Mouse (Mus musculus) cerebellum, adult 2 months (tissue): ENCODE data around the gene Spag7.

ENCODE experiments used
- CTCF ChIP-seq: fragments of 200-500 bp; IDR thresholded peaks from 2 replicates; pipeline ENCODE4 v1.5.1; 2011; ENCODE audit warnings: low read depth, mild to moderate bottlenecking, control low read depth, low read length, moderate library complexity, borderline replicate concordance; ENCODE audit not compliant: insufficient read depth
- POLR2A ChIP-seq: fragments of 200-500 bp; IDR thresholded peaks from 2 replicates; pipeline ENCODE4 v1.6.1; 2011; ENCODE audit warnings: low read length, control low read depth, borderline replicate concordance; ENCODE audit not compliant: insufficient read depth

GRCm38 (mm10) chr11:70697376-70697775 lies 28.2 kb upstream of the Spag7 start:
- TF ChIP-seq CTCF = no peak
- TF ChIP-seq POLR2A = no peak
